Mouse (Mus musculus): ENCODE data around the gene Engase.

GRCm38 (mm10) chr11:118448385-118448784 lies 28.2 kb upstream of the Engase start:
- TF ChIP-seq ZNF384 (IDR thresholded peaks at IDR 0.05; ENCODE audit: low read depth, low read length) (no peak), HCFC1 (IDR thresholded peaks at IDR 0.05; ENCODE audit: borderline replicate concordance, insufficient read depth, low read length) (no peak), CHD2 (IDR thresholded peaks at IDR 0.05; ENCODE audit: low read depth, low read length) (no peak), ZC3H11A (IDR thresholded peaks at IDR 0.05; ENCODE audit: borderline replicate concordance, low read depth, low read length) (no peak), MAFK (IDR thresholded peaks at IDR 0.05; ENCODE audit: insufficient read depth, low read depth, low read length) (no peak)

Measured in ES-E14 (cell line).